Mouse (Mus musculus): Measurements from ENCODE around the gene Map2k1. TPM values are rescaled to one million over a fixed set of nuclear protein-coding genes. Genes with fewer than 3 reads are reported as not detected.
"Not testable (repeated sequence)": the region's sequence is repeated elsewhere in the genome, so short reads cannot be mapped to it uniquely, and the experiment has no call there.

The Map2k1 gene
- polyA plus RNA-seq, 1 experiment from 2014 or later: 72.3 TPM

GRCm38 (mm10) chr9:64274291-64274690, 20.9 kb upstream of the Map2k1 start:
- ATAC-seq (ENCODE audit: low FRiP score, low TSS enrichment): no peak
- no peaks in the 10 kb centered on the region for H3K27me3 ChIP-seq (ENCODE audit: control insufficient read depth, insufficient read depth, low read length)
- 82% methylated on average over 4 of the region's 4 CpGs for WGBS

GRCm38 (mm10) chr9:64273757-64274156, 20.3 kb upstream of the Map2k1 start:
- no peaks in the 10 kb centered on the region for H3K9me3 ChIP-seq (ENCODE audit: control insufficient read depth, low read length)
- no peak overlapping the region for H3K4me2 ChIP-seq (replicated peaks; ENCODE audit: low read depth, low read length)
- no peak for ATAC-seq (ENCODE audit: low FRiP score, low TSS enrichment)
- H3K9ac ChIP-seq (ENCODE audit: low read depth, low read length): no peak overlapping the region
- H3K36me3 ChIP-seq (ENCODE audit: control insufficient read depth, insufficient read depth, low read length): no peaks in the 10 kb centered on the region
- H3K27ac ChIP-seq (ENCODE audit: low read depth, low read length): no peak overlapping the region
- no peak overlapping the region for H3K4me3 ChIP-seq (ENCODE audit: low read length)
- H3K4me1 ChIP-seq (ENCODE audit: control insufficient read depth, insufficient read depth, low read length): no peaks in the 10 kb centered on the region
- H3K27me3 ChIP-seq (ENCODE audit: control insufficient read depth, insufficient read depth, low read length): no peaks in the 10 kb centered on the region
- 66% methylated on average over 4 of the region's 4 CpGs for WGBS

More at GRCm38 (mm10) chr9:64274291-64274690, 20.9 kb upstream of the Map2k1 start:
- Histone ChIP-seq H3K36me3 (ENCODE audit: control insufficient read depth, insufficient read depth, low read length) (no peaks in the 10 kb centered on the region), H3K27ac (ENCODE audit: low read depth, low read length) (no peak overlapping the region), H3K4me2 (replicated peaks; ENCODE audit: low read depth, low read length) (no peak overlapping the region), H3K4me3 (ENCODE audit: low read length) (no peak overlapping the region), H3K4me1 (ENCODE audit: control insufficient read depth, insufficient read depth, low read length) (no peaks in the 10 kb centered on the region), H3K9ac (ENCODE audit: low read depth, low read length) (no peak overlapping the region), H3K9me3 (ENCODE audit: control insufficient read depth, low read length) (no peaks in the 10 kb centered on the region)

GRCm38 (mm10) chr9:64272611-64273010, 19.2 kb upstream of the Map2k1 start:
- H3K9me3 ChIP-seq (ENCODE audit: control insufficient read depth, low read length): no peaks in the 10 kb centered on the region
- H3K27ac ChIP-seq (ENCODE audit: low read depth, low read length): no peak overlapping the region
- ATAC-seq (ENCODE audit: low FRiP score, low TSS enrichment): no peak
- H3K27me3 ChIP-seq (ENCODE audit: control insufficient read depth, insufficient read depth, low read length): no peaks in the 10 kb centered on the region
- H3K36me3 ChIP-seq (ENCODE audit: control insufficient read depth, insufficient read depth, low read length): no peaks in the 10 kb centered on the region
- no peak overlapping the region for H3K4me2 ChIP-seq (replicated peaks; ENCODE audit: low read depth, low read length)
- no peaks in the 10 kb centered on the region for H3K4me1 ChIP-seq (ENCODE audit: control insufficient read depth, insufficient read depth, low read length)
- WGBS: 49% methylated on average over 7 of the region's 7 CpGs
- H3K9ac ChIP-seq (ENCODE audit: low read depth, low read length): no peak overlapping the region
- no peak overlapping the region for H3K4me3 ChIP-seq (ENCODE audit: low read length)

GRCm38 (mm10) chr9:64271249-64271648, 17.8 kb upstream of the Map2k1 start:
- H3K4me3 ChIP-seq (ENCODE audit: low read length): no peak overlapping the region
- H3K4me1 ChIP-seq (ENCODE audit: control insufficient read depth, insufficient read depth, low read length): no peaks in the 10 kb centered on the region
- no peaks in the 10 kb centered on the region for H3K36me3 ChIP-seq (ENCODE audit: control insufficient read depth, insufficient read depth, low read length)
- H3K27ac ChIP-seq (ENCODE audit: low read depth, low read length): no peak overlapping the region
- no peak overlapping the region for H3K4me2 ChIP-seq (replicated peaks; ENCODE audit: low read depth, low read length)
- no peak for ATAC-seq (ENCODE audit: low FRiP score, low TSS enrichment)
- 71% methylated on average over 3 of the region's 3 CpGs for WGBS
- H3K9me3 ChIP-seq (ENCODE audit: control insufficient read depth, low read length): no peaks in the 10 kb centered on the region
- H3K27me3 ChIP-seq (ENCODE audit: control insufficient read depth, insufficient read depth, low read length): no peaks in the 10 kb centered on the region
- H3K9ac ChIP-seq (ENCODE audit: low read depth, low read length): no peak overlapping the region

GRCm38 (mm10) chr9:64268836-64269235, 15.4 kb upstream of the Map2k1 start:
- not testable (repeated sequence) for H3K9ac ChIP-seq (ENCODE audit: low read depth, low read length); ATAC-seq (ENCODE audit: low FRiP score, low TSS enrichment); H3K27me3 ChIP-seq (ENCODE audit: control insufficient read depth, insufficient read depth, low read length); H3K36me3 ChIP-seq (ENCODE audit: control insufficient read depth, insufficient read depth, low read length); H3K9me3 ChIP-seq (ENCODE audit: control insufficient read depth, low read length); H3K27ac ChIP-seq (ENCODE audit: low read depth, low read length); H3K4me1 ChIP-seq (ENCODE audit: control insufficient read depth, insufficient read depth, low read length); H3K4me3 ChIP-seq (ENCODE audit: low read length); H3K4me2 ChIP-seq (replicated peaks; ENCODE audit: low read depth, low read length)
- WGBS: 94% methylated on average over 8 of the region's 8 CpGs

GRCm38 (mm10) chr9:64268196-64268595, 14.8 kb upstream of the Map2k1 start:
- Histone ChIP-seq H3K4me2 (replicated peaks; ENCODE audit: low read depth, low read length) (no peak overlapping the region), H3K27ac (ENCODE audit: low read depth, low read length) (no peak overlapping the region), H3K27me3 (ENCODE audit: control insufficient read depth, insufficient read depth, low read length) (no peaks in the 10 kb centered on the region), H3K9ac (ENCODE audit: low read depth, low read length) (no peak overlapping the region), H3K4me1 (ENCODE audit: control insufficient read depth, insufficient read depth, low read length) (no peaks in the 10 kb centered on the region), H3K4me3 (ENCODE audit: low read length) (no peak overlapping the region), H3K36me3 (ENCODE audit: control insufficient read depth, insufficient read depth, low read length) (no peaks in the 10 kb centered on the region), H3K9me3 (ENCODE audit: control insufficient read depth, low read length) (no peaks in the 10 kb centered on the region)
- WGBS: 81% methylated on average over 10 of the region's 10 CpGs
- no peak for ATAC-seq (ENCODE audit: low FRiP score, low TSS enrichment)

- H3K9ac ChIP-seq (ENCODE audit: low read depth, low read length): no peak overlapping the region
- no peak overlapping the region for H3K4me3 ChIP-seq (ENCODE audit: low read length)
- no peak for ATAC-seq (ENCODE audit: low FRiP score, low TSS enrichment)
- no peak overlapping the region for H3K27ac ChIP-seq (ENCODE audit: low read depth, low read length)
- H3K27me3 ChIP-seq (ENCODE audit: control insufficient read depth, insufficient read depth, low read length): no peaks in the 10 kb centered on the region
- no peaks in the 10 kb centered on the region for H3K4me1 ChIP-seq (ENCODE audit: control insufficient read depth, insufficient read depth, low read length)
- H3K4me2 ChIP-seq (replicated peaks; ENCODE audit: low read depth, low read length): no peak overlapping the region
- 95% methylated on average over 1 of the region's 1 CpGs for WGBS
- no peaks in the 10 kb centered on the region for H3K36me3 ChIP-seq (ENCODE audit: control insufficient read depth, insufficient read depth, low read length)
- H3K9me3 ChIP-seq (ENCODE audit: control insufficient read depth, low read length): no peaks in the 10 kb centered on the region
Measured at GRCm38 (mm10) chr9:64267231-64267630, 13.8 kb upstream of the Map2k1 start.

- H3K4me3 ChIP-seq (ENCODE audit: low read length): no peak overlapping the region
- no peak overlapping the region for H3K9ac ChIP-seq (ENCODE audit: low read depth, low read length)
- 40% methylated on average over 1 of the region's 1 CpGs for WGBS
- H3K36me3 ChIP-seq (ENCODE audit: control insufficient read depth, insufficient read depth, low read length): no peaks in the 10 kb centered on the region
- no peaks in the 10 kb centered on the region for H3K4me1 ChIP-seq (ENCODE audit: control insufficient read depth, insufficient read depth, low read length)
- no peak overlapping the region for H3K27ac ChIP-seq (ENCODE audit: low read depth, low read length)
- no peak for ATAC-seq (ENCODE audit: low FRiP score, low TSS enrichment)
- H3K4me2 ChIP-seq (replicated peaks; ENCODE audit: low read depth, low read length): no peak overlapping the region
- no peaks in the 10 kb centered on the region for H3K27me3 ChIP-seq (ENCODE audit: control insufficient read depth, insufficient read depth, low read length)
- H3K9me3 ChIP-seq (ENCODE audit: control insufficient read depth, low read length): no peaks in the 10 kb centered on the region
Measured at GRCm38 (mm10) chr9:64264813-64265212, 11.4 kb upstream of the Map2k1 start.

- H3K9ac ChIP-seq (ENCODE audit: low read depth, low read length): no peak overlapping the region
- no peaks in the 10 kb centered on the region for H3K4me1 ChIP-seq (ENCODE audit: control insufficient read depth, insufficient read depth, low read length)
- ATAC-seq (ENCODE audit: low FRiP score, low TSS enrichment): no peak
- H3K4me3 ChIP-seq (ENCODE audit: low read length): no peak overlapping the region
- no peak overlapping the region for H3K27ac ChIP-seq (ENCODE audit: low read depth, low read length)
- H3K27me3 ChIP-seq (ENCODE audit: control insufficient read depth, insufficient read depth, low read length): no peaks in the 10 kb centered on the region
- no peaks in the 10 kb centered on the region for H3K9me3 ChIP-seq (ENCODE audit: control insufficient read depth, low read length)
- 92% methylated on average over 4 of the region's 4 CpGs for WGBS
- H3K36me3 ChIP-seq (ENCODE audit: control insufficient read depth, insufficient read depth, low read length): no peaks in the 10 kb centered on the region
- H3K4me2 ChIP-seq (replicated peaks; ENCODE audit: low read depth, low read length): no peak overlapping the region
Measured at GRCm38 (mm10) chr9:64261023-64261422, 7.6 kb upstream of the Map2k1 start.

- H3K27me3 ChIP-seq (ENCODE audit: control insufficient read depth, insufficient read depth, low read length): no peaks in the 10 kb centered on the region
- no peak overlapping the region for H3K9ac ChIP-seq (ENCODE audit: low read depth, low read length)
- no peak overlapping the region for H3K4me2 ChIP-seq (replicated peaks; ENCODE audit: low read depth, low read length)
- H3K9me3 ChIP-seq (ENCODE audit: control insufficient read depth, low read length): no peaks in the 10 kb centered on the region
- no peaks in the 10 kb centered on the region for H3K36me3 ChIP-seq (ENCODE audit: control insufficient read depth, insufficient read depth, low read length)
- no peak for ATAC-seq (ENCODE audit: low FRiP score, low TSS enrichment)
- 90% methylated on average over 5 of the region's 5 CpGs for WGBS
- H3K27ac ChIP-seq (ENCODE audit: low read depth, low read length): no peak overlapping the region
- H3K4me1 ChIP-seq (ENCODE audit: control insufficient read depth, insufficient read depth, low read length): no peaks in the 10 kb centered on the region
- H3K4me3 ChIP-seq (ENCODE audit: low read length): no peak overlapping the region
Measured at GRCm38 (mm10) chr9:64259906-64260305, 6.5 kb upstream of the Map2k1 start.

All from kidney, embryonic 14.5 days (tissue).